Comparison of ENCODE assay signal across 16 mouse cellular contexts in the genomic region with DNA sequence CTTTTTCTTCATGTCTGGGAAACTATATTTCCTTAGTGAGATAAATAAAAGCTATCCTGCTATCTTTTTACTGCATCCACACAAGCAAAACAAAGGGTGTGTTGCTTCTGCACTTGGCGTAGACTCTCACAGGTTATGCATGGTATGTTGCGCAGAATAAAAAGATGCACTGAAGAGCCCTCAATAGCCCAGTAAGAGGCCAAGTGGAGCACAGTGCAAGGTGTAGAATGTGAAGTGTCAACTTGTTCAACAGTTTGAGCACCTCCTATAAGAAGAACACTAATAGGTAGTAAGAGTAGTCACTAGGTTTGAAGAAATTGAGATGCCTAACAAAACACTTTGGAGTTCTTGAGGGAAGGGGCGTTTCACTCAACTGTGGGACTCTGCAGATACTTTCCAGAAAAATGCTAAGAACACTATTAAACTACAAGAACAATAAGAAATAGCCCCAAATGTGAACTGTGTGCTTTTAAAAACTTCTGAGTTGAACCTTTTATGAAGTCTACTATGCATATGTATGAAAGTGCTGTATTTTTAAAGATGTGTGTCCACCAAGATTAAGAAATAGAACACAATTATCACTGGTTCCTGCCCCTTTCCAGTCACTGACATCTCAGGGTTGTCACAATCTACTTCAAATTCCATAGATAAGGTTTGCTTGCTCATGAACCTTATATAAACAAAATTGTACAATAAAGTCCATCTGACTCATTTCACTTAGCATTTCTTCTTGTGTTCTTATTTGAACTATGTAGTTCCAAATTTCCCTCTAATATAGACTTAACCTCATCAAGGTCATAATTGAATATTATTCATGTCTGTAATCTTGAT. TPM values are rescaled to one million over a fixed set of nuclear protein-coding genes. Genes with fewer than 3 reads are reported as not detected.
"Had no signal": no experiment of that assay in that cellular context is flagged by ENCODE, and none has a peak within 500 bp of the region (broad histone marks: within the 10 kb centered on the region; RNA-seq: fewer than 3 reads in every experiment).

No protein-coding gene starts in this region.

- H3K36me3 ChIP-seq: limb, embryonic 15.5 days; liver, embryonic 13.5 days; midbrain, embryonic 12.5 days; stomach, embryonic 15.5 days had no signal

- H3K4me3 ChIP-seq: limb, embryonic 15.5 days; liver, embryonic 13.5 days; megakaryocyte, embryonic 14.5 days; midbrain, embryonic 12.5 days; stomach, embryonic 15.5 days had no signal

- H3K27me3 ChIP-seq: limb, embryonic 15.5 days; liver, embryonic 13.5 days; megakaryocyte, embryonic 14.5 days; midbrain, embryonic 12.5 days; stomach, embryonic 15.5 days had no signal

- H3K4me1 ChIP-seq: liver, embryonic 13.5 days; midbrain, embryonic 12.5 days; stomach, embryonic 15.5 days had no signal

- H3K4me2 ChIP-seq: limb, embryonic 15.5 days; liver, embryonic 13.5 days; midbrain, embryonic 12.5 days; stomach, embryonic 15.5 days had no signal

- H3K9ac ChIP-seq: limb, embryonic 15.5 days; liver, embryonic 13.5 days; liver, postnatal 0 days; midbrain, embryonic 12.5 days; stomach, embryonic 15.5 days had no signal

- H3K9me3 ChIP-seq: limb, embryonic 15.5 days; liver, embryonic 13.5 days; megakaryocyte, embryonic 14.5 days; midbrain, embryonic 12.5 days; stomach, embryonic 15.5 days had no signal

- DNase-seq: kidney, adult 9 months; kidney, postnatal 36 days; layer of hippocampus, adult 9-11 months; layer of hippocampus, postnatal 36 days; liver, embryonic 13.5 days; liver, postnatal 0 days; right cerebral cortex, postnatal 14 days; thymus, adult 2 months; thymus, postnatal 25 days had no signal

- H3K27ac ChIP-seq: kidney, postnatal 0 days; limb, embryonic 15.5 days; liver, embryonic 13.5 days; midbrain, embryonic 12.5 days; stomach, embryonic 15.5 days had no signal

- ATAC-seq: inflammation-experienced regulatory T-cells, adult 6 months; intestine, postnatal 0 days; liver, postnatal 0 days had no signal

RNA-seq across cellular contexts. Expression of a gene that starts 34.7 kb away (rescaled TPM):
- polyA plus RNA-seq: inflammation-experienced regulatory T-cells, adult 6 months had no signal
